Mouse (Mus musculus): ENCODE data around the gene Swi5. TPM values are rescaled to one million over a fixed set of nuclear protein-coding genes. Genes with fewer than 3 reads are reported as not detected.
A peak's percentile ranks its signal among the peaks of the same experiment; 100 is the strongest.
"Not testable (repeated sequence)": the region's sequence is repeated elsewhere in the genome, so short reads cannot be mapped to it uniquely, and the experiment has no call there.

Gene Swi5
- total RNA-seq, 2 experiments from 2014 or later = 198 to 386 TPM

DNA sequence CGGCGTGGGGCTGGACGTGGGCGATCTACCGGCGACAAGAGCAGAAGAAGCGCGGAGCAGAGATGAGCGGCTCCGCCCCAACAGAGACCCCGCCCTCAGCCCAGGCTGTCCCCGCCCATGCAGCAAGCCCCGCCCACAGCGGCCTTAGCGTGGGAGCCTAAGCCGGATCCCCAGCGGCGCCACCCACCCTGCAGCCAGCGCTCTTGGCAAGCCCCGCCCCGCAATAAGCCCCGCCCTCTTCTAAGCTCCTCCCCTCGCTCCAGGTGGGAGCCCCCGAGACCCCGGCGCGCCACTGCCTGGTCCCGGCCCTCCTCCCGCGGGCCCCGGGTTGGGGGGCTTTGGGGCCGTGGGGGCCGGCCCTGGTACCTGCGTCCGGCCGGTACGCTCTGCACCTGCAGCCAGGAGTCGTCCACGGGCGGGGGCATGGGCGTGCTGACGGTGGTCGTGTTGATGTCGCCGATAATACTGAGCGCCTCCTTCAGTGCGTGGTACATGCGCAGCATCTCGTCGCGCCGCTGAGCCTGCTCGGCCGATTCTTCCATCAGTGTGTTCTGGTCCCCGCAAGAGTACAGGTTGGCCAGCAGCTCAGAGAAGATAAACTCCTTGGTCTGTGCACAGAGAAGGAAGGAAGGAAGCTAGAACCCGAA lies 24.6 kb upstream of the Swi5 start:
- peak; percentile 96 for ATAC-seq (replicated peaks; ENCODE audit: poor library complexity)

DNA sequence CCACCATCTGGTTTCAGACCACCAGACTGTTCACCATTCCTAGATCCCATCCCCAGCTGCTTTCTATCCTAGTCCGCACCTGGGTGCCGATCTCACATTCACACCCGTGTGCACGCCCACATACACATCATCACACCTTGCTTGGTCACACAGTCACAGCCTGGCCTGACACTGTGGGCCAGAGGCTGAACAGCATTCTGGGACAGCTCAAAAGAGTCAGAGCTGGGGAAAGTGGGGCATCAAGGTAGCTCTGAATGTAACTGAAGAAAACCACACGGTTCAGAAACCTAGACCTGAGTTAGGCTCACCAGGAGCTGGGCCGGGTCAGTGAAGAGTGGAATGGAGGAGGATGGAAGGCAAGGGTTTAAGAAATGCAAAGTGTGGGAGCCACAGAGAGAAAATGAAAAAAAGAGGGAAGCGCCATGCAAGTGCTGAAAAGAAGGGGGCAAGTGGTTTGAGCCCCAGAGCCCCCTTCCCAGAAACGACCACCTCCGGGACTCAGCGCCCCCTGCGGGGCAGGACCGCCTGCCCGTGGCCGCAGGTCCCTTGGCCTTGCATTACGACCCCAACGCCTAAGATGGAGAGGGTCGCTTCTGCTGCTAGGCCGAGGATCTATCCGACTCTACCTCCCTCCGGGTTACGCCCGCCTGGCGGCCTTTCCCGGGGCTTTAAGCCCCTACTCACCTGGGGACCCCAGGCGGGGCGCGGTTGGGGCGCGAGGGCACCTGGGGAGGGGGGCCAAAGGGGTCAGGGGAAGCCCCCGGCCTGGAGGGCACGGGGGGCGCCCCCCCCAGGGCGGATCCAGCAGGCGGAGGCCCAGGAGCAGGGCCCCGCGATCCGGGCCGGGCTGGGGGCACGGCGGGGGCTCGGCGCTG lies 23.8 kb upstream of the Swi5 start:
- ATAC-seq (replicated peaks; ENCODE audit: poor library complexity) = no peak

DNA sequence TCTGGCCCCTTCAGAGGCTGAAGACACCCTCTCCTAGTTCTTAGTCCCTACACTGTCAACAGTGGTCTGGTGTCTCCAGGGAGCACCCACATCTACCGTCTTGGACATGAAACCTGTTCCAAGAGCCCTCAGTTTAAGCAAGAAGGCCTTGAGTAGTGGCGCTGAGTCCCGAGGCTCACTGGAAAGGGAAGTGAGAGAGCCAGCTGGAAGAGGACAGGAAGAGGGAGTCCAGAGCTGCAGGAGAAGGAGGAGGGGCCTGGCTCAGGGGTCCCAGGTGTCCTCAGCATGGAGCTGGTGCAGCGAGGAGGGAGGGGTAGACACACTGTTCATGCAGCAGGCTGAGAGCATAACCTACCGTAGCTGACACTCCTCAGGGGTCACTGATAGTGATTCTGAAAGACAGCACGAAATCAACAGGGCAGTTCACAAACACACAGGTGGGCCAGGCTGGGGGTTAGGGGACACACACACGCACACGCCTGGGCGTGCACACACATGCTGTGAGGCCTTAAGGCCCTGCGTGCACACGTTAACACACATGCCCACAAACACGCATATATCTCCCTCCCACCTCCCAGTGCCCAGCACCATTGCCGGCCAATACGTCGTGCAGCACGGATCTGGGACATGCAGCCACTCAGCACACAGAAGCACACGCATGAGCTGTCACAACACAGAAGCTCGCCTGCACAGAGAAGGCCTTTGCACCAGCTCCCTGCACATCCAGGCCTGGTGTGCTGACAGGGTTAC lies 22.4 kb upstream of the Swi5 start:
- ATAC-seq (replicated peaks; ENCODE audit: poor library complexity) = no peak

DNA sequence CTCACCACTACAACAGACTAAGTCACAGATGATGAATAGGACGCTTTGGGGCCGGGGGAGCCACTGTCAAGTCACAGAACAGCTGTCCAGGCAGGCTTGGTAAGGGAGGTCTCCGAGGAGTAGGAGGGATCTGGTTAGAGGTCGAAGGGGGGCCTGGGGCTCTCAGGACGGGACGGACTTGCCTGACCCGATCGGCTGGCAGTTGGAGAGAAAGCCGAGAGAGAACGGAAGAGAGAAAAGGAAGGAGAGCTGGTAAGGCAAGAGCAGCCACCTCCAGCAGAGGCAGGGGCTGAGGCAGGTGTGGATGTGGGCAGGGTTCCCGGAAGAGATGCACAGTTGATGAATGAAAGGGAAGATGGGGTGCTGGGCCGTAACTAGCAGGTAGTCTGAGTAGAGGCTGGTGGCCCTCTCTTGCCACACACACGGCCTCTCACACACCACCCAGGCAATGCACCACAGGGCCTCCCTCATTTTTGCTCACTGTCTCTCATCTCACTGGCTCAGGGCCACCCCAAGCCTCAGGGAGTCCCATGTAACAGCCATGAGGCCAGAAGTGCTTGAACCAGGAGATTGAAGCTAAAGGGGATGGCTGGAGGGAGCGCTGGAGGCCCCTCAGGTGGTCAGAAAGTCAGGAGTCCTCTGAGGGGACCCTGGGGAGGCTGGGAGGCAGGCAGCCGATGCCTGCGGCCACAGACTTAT lies 21.1 kb upstream of the Swi5 start:
- no peak for ATAC-seq (replicated peaks; ENCODE audit: poor library complexity)

DNA sequence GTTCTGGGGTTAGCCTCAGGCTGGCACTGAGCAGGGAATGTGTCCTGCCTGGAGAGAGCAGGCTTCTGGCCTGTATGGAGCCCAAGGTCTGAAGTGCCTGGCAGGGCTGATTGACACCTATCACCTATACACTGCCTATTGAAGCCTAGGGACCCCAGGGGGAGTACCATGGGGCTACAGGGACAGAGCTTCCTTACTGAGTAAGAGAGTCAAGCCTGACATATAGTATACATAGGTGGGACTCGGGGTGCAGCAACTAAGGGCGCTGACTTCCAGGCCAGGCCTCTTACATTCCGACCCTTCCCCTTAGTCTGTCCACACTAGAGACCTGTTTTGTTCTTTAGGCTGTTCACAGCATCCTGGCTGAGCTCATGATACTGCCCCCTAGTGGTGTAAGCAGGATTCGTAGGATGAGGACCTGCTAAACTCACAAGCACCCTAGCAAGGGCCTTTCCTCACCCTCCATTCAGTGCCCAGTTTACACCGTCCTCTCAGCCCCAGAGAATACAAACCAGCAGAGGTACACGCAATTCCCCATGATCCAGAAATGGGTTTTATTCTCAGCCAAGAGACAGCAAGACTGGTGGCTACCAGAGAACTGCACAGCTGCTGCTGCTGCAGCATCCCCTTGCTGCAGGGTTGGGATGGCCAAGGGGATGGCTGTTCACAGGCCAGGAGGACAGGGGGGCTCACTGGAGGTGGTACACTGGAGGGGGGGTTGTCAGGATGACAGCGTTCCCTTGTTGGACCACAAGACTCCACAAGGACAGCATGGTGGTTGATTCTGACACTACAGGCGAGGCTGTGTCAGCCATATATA lies 20.3 kb upstream of the Swi5 start:
- ATAC-seq (replicated peaks; ENCODE audit: poor library complexity) = 0 out of 2 replicates have a peak, but pooled peaks have one; percentile 24

DNA sequence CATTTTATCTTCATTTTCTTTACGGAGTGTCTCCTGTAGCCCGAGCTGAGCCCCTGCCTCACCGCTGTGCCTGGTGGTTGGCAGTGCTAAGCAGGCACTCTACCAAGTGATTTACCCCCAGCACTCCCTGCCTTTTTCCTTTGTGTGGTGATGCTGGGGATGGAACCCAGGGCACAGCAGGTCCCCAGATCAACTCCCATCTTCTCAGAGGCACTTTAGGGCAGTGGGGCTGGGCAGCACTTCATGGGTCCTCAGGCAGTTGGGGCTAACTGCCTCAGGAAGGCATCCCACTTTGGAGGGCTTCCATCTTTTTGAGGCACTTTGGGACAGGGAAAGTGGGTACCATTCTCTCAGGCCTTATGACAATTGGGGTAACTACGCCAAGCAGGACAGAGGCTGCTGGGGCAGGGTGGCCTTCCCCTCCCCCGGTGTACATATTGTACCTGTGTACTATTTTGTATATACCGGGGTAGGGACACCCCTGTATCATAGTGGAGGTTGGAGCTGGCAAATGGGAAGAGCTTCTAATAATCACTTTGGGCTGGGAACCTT lies 19.4 kb upstream of the Swi5 start:
- ATAC-seq (replicated peaks; ENCODE audit: poor library complexity) = no peak

DNA sequence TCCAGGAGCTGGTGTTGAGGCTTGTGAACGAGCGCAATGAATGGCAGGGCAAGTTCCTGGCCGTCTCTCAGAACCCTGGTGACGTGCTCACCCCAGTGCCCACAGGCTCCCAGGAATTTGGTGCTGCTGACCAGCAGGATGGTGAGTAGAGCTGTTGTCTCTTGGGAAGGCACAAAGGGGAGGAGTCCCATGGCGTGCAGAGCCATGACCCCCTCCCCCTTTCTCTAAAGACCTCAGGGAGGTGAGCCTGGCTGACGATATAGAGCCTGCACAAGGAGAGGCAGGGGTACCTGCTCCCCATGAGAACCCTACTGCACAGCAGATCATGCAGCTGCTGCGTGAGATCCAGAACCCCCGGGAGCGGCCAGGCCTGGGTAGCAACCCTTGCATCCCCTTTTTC lies 18.3 kb upstream of the Swi5 start:
- ATAC-seq (replicated peaks; ENCODE audit: poor library complexity) = no peak

DNA sequence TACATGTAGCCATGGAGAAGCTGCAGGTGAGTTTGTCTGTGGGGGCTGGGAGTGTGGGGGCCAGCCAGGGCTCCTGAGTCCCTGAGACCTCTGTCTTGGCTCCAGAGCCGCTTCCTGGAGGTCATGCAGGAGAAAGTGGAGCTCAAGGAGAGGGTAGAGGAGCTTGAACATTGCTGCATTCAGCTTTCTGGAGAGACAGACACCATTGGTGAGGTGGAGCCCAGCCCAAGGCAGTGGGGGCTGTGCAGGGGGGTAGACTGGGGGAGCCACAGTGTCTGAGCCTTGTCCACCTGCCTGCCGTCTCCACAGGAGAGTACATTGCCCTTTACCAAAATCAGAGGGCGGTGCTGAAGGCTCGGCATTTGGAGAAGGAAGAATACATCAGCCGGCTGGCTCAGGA lies 17.8 kb upstream of the Swi5 start:
- no peak for ATAC-seq (replicated peaks; ENCODE audit: poor library complexity)

DNA sequence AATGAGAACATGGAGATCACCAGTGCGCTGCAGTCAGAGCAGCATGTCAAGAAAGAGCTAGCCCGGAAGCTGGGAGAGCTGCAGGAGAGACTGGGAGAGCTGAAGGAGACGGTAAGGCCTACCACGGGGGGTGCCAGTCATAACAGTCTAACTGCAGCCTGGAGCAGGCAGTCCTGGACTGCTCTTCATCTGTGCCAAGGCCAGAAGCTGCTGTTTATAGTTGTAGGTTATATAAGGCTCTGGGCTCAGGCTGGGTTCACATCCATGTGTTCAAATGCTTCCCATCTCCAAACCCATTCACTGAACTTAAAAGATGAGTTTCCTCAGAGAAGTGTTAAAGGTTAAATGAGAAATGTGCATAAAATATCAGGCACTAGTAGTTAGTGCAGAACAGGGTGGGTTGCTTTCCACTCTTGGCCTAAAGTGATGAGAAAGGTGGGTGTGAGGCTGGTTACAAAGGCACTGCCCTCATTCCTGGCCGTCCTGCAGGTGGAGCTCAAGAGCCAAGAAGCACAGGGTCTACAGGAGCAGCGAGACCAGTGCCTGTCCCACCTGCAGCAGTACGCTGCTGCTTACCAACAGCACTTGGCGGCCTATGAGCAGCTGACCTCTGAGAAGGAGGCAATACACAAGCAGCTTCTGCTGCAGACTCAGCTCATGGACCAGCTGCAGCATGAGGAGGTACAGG lies 16.4 kb upstream of the Swi5 start:
- ATAC-seq (replicated peaks; ENCODE audit: poor library complexity) = peak; percentile 78

DNA sequence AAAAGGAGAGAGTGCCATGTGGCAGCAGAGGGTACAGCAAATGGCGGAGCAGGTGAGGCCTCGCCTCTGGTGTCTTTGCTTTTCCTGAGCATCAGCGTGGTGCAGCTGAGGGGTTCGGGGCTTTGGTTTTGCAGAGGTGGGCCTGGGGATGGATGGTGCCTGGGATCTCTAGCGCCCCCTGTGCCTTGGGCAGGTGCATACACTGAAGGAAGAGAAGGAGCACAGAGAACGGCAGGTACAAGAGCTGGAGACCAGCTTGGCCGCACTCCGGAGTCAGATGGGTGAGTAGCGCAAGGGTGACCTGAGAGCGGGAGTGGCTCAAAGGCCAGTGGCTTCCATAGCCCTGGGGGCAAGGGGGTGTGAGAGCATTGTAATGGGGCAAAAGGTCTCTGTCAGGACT lies 15.1 kb upstream of the Swi5 start:
- ATAC-seq (replicated peaks; ENCODE audit: poor library complexity) = no peak

DNA sequence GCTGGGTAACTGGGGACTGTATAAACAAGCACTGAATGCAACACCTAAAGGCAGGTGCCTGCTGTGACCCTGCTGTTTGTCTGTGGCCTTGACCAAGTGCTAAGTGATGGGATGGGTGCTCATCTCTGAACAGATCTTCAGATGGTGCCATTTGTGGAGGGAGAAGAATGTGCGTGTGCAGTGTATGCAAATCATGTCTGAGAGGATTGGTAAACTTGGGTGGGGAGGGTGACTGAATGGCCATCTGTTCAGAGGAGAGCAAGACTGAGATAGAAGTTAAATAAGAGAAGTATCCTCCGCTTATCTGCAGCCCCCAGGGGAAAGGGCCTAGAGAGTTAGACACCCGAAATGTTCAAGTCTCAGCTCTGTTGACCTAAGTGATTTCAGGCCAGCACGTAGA lies 11.6 kb upstream of the Swi5 start:
- no peak for ATAC-seq (replicated peaks; ENCODE audit: poor library complexity)

DNA sequence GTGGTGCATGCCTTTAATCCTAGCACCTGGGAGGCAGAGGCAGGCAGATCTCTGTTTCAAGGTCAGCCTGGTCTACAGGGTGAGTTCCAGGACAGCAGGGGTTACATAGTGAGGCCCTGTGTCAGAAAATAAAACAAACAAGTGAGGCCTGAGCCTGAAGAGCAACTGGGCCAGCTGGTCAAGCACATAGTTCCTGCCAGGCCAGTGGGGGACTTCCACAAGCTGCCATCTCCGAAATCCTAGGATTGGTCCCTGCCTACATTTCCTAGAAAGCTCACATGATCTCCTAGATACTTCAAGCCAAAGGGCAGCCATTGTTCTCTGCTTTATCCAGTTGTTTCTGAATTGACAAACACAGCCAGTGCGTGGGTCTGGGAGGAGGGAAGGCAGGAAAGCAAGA lies 8.0 kb upstream of the Swi5 start:
- ATAC-seq (replicated peaks; ENCODE audit: poor library complexity) = not testable (repeated sequence)

DNA sequence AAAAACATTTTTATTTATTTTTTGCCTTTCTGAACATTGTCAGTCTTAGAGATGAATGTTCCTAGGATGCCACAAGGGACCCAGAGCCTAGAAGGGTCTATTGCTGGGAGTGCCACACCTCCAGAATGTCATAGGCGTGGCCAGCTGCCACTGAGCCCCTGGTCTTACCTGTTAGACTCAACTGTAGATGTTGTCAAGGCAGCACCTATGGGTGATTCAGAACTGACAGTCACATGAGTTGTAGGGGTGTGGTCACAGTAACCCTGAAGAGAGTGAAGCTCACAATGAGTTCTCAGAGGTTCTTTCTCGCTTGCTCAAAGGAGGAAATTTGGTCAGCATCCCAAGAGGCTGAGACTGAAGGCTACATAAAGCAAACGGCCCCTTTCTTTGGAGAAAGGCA lies 7.4 kb upstream of the Swi5 start:
- ATAC-seq (replicated peaks; ENCODE audit: poor library complexity) = no peak

DNA sequence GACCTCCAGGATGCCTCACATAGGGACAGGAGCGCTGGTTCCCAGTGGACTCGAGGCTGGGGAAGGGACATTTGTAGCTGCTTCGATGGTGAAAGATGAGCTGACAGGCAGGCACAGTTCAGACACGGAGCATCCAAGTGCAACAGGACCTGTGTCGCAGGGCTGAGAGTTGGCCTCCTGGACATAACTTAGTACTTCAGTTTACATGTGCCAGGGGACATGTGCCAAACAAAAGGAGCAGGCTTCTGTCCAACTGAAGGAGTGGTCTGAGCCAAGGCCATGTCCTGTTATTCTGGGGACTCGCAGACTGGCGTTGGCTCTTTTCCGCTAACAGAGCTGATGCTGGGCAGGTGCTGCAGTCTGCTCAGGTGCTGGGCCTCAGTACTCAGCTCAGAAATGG lies 6.5 kb upstream of the Swi5 start:
- ATAC-seq (replicated peaks; ENCODE audit: poor library complexity) = no peak

DNA sequence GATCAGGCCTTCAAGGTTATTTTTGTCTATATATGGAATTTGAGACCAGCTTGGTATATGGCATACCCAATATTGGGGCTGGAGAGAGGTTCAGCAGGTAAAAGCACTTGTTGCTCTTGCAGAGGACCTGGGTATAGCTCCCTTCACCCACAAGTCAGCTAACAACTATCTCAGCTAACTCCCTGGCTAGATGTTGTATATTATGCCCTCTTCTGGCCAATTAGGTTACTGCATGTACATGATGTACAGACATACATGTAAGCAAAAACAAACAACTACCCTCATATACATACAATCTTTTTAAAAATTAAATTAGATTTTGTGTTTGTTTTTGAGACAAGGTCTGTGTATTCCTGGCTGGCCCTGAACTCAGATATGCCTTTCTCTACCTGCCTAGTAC lies 1.7 kb upstream of the Swi5 start:
- ATAC-seq (replicated peaks; ENCODE audit: poor library complexity) = peak; percentile 41

DNA sequence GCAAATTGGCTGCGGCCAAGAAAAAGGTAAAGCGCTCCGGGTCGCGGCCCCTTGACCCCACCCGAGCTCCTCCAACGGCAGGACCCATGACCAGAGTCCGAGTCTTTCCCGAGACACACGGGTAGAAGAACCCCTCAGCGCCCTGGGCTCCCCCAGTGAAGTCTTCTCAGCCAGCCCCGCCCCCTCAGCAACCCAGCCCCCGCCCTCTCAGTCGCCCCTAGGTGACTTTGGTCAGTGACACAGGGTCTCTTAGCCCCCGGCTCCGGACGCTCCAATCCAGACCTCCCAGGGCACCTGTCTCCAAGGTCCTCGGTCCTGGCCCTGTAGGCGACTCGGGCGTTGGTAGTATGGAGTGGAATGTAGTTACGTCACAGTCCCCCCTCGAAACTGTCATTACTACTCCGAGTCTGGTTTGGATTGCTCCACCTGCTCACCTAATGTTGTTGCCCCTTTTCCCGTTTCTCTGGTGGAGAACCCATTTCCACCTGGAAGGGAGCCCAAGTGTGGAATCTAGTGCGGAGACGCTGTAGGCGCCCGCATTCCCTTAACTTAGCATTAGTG lies 576 bp upstream of the Swi5 start:
- ATAC-seq (replicated peaks; ENCODE audit: poor library complexity) = 0 out of 2 replicates have a peak, but pooled peaks have one; percentile 23

DNA sequence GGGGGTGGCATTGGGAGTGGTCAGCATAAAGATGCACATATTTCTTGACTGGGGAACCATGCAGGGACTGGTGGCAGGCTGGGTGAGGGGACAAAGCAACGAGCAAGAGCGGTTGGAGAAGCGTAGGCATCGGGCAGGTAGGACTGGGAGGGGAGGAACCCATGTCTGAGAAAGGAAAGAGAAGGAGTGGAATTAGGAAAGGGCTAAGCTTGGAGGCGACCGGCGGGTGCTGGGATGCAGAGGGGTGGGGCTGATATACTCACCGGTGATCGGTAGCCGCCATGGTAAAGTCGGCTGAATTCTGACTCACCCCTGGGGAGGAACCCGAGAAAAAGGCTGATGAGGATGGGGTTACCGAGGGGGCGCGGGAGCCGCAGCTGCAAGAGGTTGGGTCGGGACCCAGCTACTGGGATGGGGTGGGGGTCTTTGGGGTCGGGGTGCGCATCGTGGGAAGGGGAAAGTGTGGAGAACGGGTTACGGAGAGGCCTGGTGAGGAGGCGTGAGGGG lies 488 bp downstream of the Swi5 start, which contains the start of gene Golga2:
Gene Golga2, plus strand, starts transcription at position 51 of the 507 bp plus-strand sequence.
- no peak for ATAC-seq (replicated peaks; ENCODE audit: poor library complexity)

DNA sequence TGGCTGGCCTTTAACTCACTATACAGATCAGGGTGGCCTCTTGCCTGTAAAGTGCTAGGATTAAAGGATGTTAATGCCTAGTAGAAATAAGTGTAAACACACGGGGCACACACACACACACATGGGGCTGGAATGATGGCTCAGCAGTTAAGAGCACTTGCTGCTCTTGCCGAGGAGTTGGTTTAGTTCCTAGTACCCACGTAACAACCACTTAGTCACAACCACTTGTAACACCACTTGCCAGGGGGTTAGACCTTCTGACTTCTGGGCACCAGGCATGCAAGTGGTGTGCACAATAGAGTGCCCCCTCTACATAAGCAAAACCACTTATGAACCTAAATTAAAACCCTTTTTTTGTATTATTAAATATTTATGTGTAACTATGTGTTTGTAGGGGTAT lies 3.9 kb downstream of the Swi5 start:
- ATAC-seq (replicated peaks; ENCODE audit: poor library complexity) = no peak

DNA sequence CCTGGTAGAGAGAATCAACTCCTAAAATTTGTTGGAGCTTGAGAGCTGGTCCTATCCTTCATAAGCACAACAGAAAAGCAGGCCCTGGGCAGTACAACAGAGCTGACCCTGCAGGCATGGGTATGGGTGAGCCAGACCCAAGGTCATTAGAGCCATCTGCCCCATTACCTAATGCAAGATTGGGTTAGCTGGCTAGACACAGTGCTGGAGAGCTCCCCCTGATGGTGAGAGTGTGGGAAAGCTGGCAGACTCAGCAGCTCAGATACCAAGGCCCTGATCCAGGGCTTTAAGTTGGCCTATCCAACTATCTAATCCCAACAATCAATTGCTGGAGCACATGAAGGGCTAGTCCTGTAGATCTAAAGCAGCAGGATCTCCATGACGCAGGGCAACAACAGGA lies 5.1 kb downstream of the Swi5 start:
- peak; percentile 96 for ATAC-seq (replicated peaks; ENCODE audit: poor library complexity)
